Mouse (Mus musculus) gastrocnemius, postnatal 36 days (tissue): ENCODE measurements at regions not wholly inside any gene's neighbourhood (a gene's known extent, or its start where the extent isn't known, plus 50 kb on each side); places are given as distances from the start of the nearest gene placed in this dataset.

Experiments
- DNase-seq, 2 experiments: peaks; one replicate each; pipeline ENCODE4 v3.0.0; 2022
- intact Hi-C: fragments of 180-260 bp; cut with DNase I; formaldehyde crosslinking; loops from one replicate; pipeline ENCODE4 v1.15.1; 2025

DNA sequence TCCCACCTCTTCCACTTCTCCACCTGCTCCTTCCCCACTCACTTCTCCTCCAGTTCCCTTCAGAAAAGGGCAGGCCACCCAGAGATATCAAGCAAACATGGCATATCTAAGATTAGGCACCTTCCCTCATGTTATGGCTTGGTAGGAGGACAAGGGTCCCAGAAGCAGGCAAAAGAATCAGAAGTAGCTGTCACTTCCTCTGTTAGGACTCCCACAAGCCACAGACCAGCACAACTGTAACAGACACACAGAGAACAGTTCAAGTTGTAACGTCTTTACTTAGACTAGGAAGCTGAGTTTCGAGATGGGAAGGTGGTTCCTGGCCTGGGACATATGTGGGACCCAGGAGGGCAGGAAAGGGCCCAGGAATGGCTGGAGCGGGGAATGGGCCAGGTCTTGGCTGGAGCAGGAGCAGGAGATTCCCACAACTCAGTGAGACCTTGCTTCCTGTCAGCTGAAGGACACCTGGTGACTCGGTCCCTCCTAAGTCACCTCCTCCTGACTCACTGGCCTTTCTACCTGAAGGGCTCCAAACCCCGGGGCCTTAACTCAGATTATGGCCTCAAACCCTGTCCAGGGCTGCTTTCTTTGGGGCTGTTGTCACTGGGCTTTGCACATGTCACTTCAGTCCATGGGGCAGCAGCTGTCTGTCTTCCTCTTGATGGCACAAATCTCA, 304.2 kb downstream of the 4933412E24Rik start:
- no peak for DNase-seq

GRCm38 (mm10) chr15:59709925-59710324, 306.5 kb downstream of the 4933412E24Rik start:
- intact Hi-C loops = no loop called here
- DNase-seq = no peak

More for the DNA sequence above, 304.2 kb downstream of the 4933412E24Rik start:
- intact Hi-C loops = no loop called here

DNA sequence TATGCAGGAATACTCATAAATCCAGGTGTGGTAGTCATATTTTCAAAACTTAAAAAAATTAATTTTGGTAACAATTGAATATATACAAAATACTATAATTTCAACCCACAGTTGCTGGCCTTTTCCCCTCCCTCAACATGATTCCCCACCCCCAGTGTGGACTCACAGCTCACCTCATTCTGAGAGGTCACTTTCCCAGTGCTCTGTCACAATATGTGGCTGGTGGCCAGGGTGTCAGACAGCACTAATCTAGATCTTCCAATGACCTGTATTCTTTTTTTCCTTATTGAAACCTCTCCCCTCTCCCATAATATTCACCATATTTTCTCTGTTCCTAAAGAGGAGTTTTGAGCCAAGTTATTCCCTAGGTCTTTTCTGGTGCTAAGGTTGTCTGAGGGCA, 308.0 kb downstream of the 4933412E24Rik start:
- intact Hi-C loops = no loop called here
- DNase-seq = peak in 1 of 2 experiments; percentile 3

DNA sequence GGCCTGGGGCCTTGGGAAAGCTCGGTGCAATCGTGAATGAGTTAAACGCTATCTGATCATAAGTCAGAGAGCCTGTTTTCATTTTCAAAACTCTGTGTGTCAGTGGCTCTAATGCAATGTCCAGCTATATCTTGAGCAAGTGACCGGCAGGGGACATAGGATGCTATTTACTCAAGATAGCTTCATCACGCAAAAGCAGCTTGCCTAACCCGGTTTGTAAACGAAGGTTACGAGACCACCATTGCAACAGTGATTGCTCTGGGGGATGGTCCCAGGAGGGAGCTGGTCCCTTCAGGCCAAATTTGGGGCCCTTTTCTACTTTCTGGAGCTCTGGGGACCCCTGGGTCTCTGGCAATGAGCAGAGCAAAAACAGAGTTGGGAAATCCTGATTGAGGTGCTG, 309.3 kb downstream of the 4933412E24Rik start:
- intact Hi-C loops = no loop called here
- DNase-seq = no peak
